Comparison of ENCODE assay signal across 8 mouse cellular contexts in the genomic region with DNA sequence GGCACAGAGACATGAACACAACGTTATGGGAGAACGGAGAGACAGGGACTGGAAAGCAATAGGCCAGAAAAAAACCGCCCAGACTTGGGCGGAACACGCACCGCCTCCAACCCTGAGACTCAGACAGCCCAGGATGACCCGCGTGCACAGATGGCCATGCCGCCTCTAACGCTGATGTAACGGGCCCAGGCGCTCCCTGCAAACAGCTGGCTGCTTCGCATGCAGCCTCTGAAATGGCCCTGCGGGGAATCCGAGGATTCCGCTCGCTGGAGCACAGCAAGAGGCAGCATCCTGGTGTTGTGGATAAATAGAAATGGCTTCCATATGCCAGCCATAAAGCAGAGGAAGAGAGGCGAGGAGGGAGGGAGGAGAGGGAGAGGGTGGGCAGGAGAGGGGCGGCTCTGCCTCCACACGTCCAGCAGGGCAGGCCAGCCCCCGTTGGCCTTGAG. TPM values are rescaled to one million over a fixed set of nuclear protein-coding genes. Genes with fewer than 3 reads are reported as not detected.
A peak's percentile ranks its signal among the peaks of the same experiment; 100 is the strongest.
DNase-seq lines count a peak whose midpoint lies in the region; ATAC-seq and TF ChIP-seq lines count a peak whose summit lies in the region.

No protein-coding gene starts in this region.

- no peaks in the 10 kb centered on the region for H3K9me3 ChIP-seq in embryonic facial prominence, embryonic 11.5 days (replicated peaks; ENCODE audit: control insufficient read depth, low read length)
- no peaks in the 10 kb centered on the region for H3K9me3 ChIP-seq in heart, embryonic 10.5 days

- no peak overlapping the region; the same call in 1 of the 2 replicates for H3K4me3 ChIP-seq in layer of hippocampus, adult 2 months
- no peak overlapping the region for H3K4me3 ChIP-seq in embryonic facial prominence, embryonic 11.5 days (ENCODE audit: low read depth, low read length)
- no peak overlapping the region; the same call in 1 of the 2 replicates for H3K4me3 ChIP-seq in heart, embryonic 10.5 days

- no peaks in the 10 kb centered on the region for H3K36me3 ChIP-seq in embryonic facial prominence, embryonic 11.5 days (replicated peaks; ENCODE audit: control insufficient read depth, insufficient read depth, low read depth, low read length)
- H3K36me3 ChIP-seq in heart, embryonic 10.5 days = no peaks in the 10 kb centered on the region

- H3K4me1 ChIP-seq in embryonic facial prominence, embryonic 11.5 days (ENCODE audit: control insufficient read depth, insufficient read depth, low read length) = peaks cover 30% of the 10 kb centered on the region
- peaks cover 92% of the 10 kb centered on the region for H3K4me1 ChIP-seq in heart, embryonic 10.5 days

- no peak for TF ChIP-seq CTCF in layer of hippocampus, adult 2 months (conservative IDR thresholded peaks at IDR 0.05)

- peak overlapping the region; percentile 37 for H3K9ac ChIP-seq in embryonic facial prominence, embryonic 11.5 days (replicated peaks; ENCODE audit: low read length)

- peak; percentile 46; the same call in 1 of the 2 replicates for ATAC-seq in embryonic facial prominence, embryonic 11.5 days (replicated peaks; ENCODE audit: insufficient number of reproducible peaks, low FRiP score, low TSS enrichment, low read depth)

- WGBS in embryonic facial prominence, embryonic 11.5 days = 8% methylated on average over 21 of the region's 21 CpGs
- 44% methylated on average over 21 of the region's 21 CpGs for WGBS in heart, embryonic 10.5 days

- no peaks in the 10 kb centered on the region; the same call in 1 of the 2 replicates for H3K27me3 ChIP-seq in embryonic facial prominence, embryonic 11.5 days (ENCODE audit: control insufficient read depth, insufficient read depth, low read length)
- H3K27me3 ChIP-seq in heart, embryonic 10.5 days (ENCODE audit: insufficient read depth, poor library complexity, severe bottlenecking) = 0 out of 2 replicates have a peak, but pooled peaks cover 6% of the 10 kb centered on the region

- DNase-seq in layer of hippocampus, adult 2 months (ENCODE audit: low spot score in 2 of 2) = peak in 1 of 2 experiments; percentile 29
- DNase-seq in layer of hippocampus, postnatal 14 days (ENCODE audit: low spot score in 2 of 2) = no peak
- peak; percentile 80 for DNase-seq in embryonic facial prominence, embryonic 11.5 days (ENCODE audit: low spot score)
- no peak for DNase-seq in heart, embryonic 10.5 days (ENCODE audit: low spot score)
- DNase-seq in kidney, adult 9 months = peak; percentile 62
- peak; percentile 62 for DNase-seq in lung, postnatal 14 days
- DNase-seq in right cerebral cortex, postnatal 14 days = peak; percentile 53
- DNase-seq in thymus, adult 18-20 months = no peak

- peak overlapping the region; percentile 21; the same call in 1 of the 2 replicates for H3K4me2 ChIP-seq in embryonic facial prominence, embryonic 11.5 days (ENCODE audit: low read depth, low read length)

- H3K27ac ChIP-seq in layer of hippocampus, adult 2 months = peak overlapping the region; percentile 85
- peak overlapping the region; percentile 82 for H3K27ac ChIP-seq in embryonic facial prominence, embryonic 11.5 days (replicated peaks; ENCODE audit: low read depth, low read length)
- peak overlapping the region; percentile 82 for H3K27ac ChIP-seq in heart, embryonic 10.5 days

RNA-seq across cellular contexts. Expression of gene Tpcn1, which starts 21.2 kb away (rescaled TPM):
- total RNA-seq in layer of hippocampus, adult 2 months (2021) = 10 to 100 TPM; 34.8 to 40.8 TPM
- total RNA-seq in layer of hippocampus, postnatal 14 days (2021) = 10 to 100 TPM; 44.1 to 45.2 TPM
- 9.6 and 11.2 TPM in 2 replicates for polyA plus RNA-seq in embryonic facial prominence, embryonic 11.5 days (2014; fragmentation: Nextera tagmentation; extraction: Ambion mirVana)
- polyA plus RNA-seq in heart, embryonic 10.5 days (2016; fragmentation: Nextera tagmentation; extraction: Ambion mirVana) = 13.0 and 21.7 TPM in 2 replicates

RNA-seq across cellular contexts. Expression of gene Iqcd, which starts 21.5 kb away (rescaled TPM):
- 1 to 10 TPM in 1 of 2 experiments, under 1 TPM in 1; 1.00 to 1.2 TPM for total RNA-seq in layer of hippocampus, adult 2 months (2021)
- 1 to 10 TPM in 1 of 2 experiments, under 1 TPM in 1; 0.52 to 2.4 TPM for total RNA-seq in layer of hippocampus, postnatal 14 days (2021)
- 0.31 and 0.55 TPM in 2 replicates for polyA plus RNA-seq in embryonic facial prominence, embryonic 11.5 days (2014; fragmentation: Nextera tagmentation; extraction: Ambion mirVana)
- 0.15 and 0.24 TPM in 2 replicates for polyA plus RNA-seq in heart, embryonic 10.5 days (2016; fragmentation: Nextera tagmentation; extraction: Ambion mirVana)

RNA-seq across cellular contexts. Expression of gene Rita1, which starts 45.1 kb away (rescaled TPM):
- total RNA-seq in layer of hippocampus, adult 2 months (2021) = 10 to 100 TPM; 23.7 to 28.0 TPM
- total RNA-seq in layer of hippocampus, postnatal 14 days (2021) = 10 to 100 TPM; 24.8 to 26.8 TPM
- polyA plus RNA-seq in embryonic facial prominence, embryonic 11.5 days (2014; fragmentation: Nextera tagmentation; extraction: Ambion mirVana) = 8.3 and 8.8 TPM in 2 replicates
- polyA plus RNA-seq in heart, embryonic 10.5 days (2016; fragmentation: Nextera tagmentation; extraction: Ambion mirVana) = 11.0 and 11.2 TPM in 2 replicates

RNA-seq across cellular contexts. Expression of gene Ddx54, which starts 45.3 kb away (rescaled TPM):
- 10 to 100 TPM; 36.8 to 37.2 TPM for total RNA-seq in layer of hippocampus, adult 2 months (2021)
- 10 to 100 TPM; 41.7 to 44.4 TPM for total RNA-seq in layer of hippocampus, postnatal 14 days (2021)
- polyA plus RNA-seq in embryonic facial prominence, embryonic 11.5 days (2014; fragmentation: Nextera tagmentation; extraction: Ambion mirVana) = 28.9 and 29.7 TPM in 2 replicates
- polyA plus RNA-seq in heart, embryonic 10.5 days (2016; fragmentation: Nextera tagmentation; extraction: Ambion mirVana) = 47.1 and 49.4 TPM in 2 replicates

RNA-seq across cellular contexts. Expression of gene Slc8b1, which starts 56.3 kb away (rescaled TPM):
- 10 to 100 TPM in 1 of 2 experiments, 1 to 10 TPM in 1; 8.7 to 12.1 TPM for total RNA-seq in layer of hippocampus, adult 2 months (2021)
- 1 to 10 TPM; 7.9 to 8.4 TPM for total RNA-seq in layer of hippocampus, postnatal 14 days (2021)
- 1.3 and 1.8 TPM in 2 replicates for polyA plus RNA-seq in embryonic facial prominence, embryonic 11.5 days (2014; fragmentation: Nextera tagmentation; extraction: Ambion mirVana)
- polyA plus RNA-seq in heart, embryonic 10.5 days (2016; fragmentation: Nextera tagmentation; extraction: Ambion mirVana) = 4.2 and 5.9 TPM in 2 replicates

Comparison
In these comparisons a context has a peak if more than half of its experiments do, and no peak if none do; other contexts are left out.
1. DNase-seq: peak in embryonic facial prominence, embryonic 11.5 days (single experiment), kidney, adult 9 months (single experiment), lung, postnatal 14 days (single experiment) and right cerebral cortex, postnatal 14 days (single experiment); none in layer of hippocampus, postnatal 14 days (0 of 2), heart, embryonic 10.5 days (single experiment) and thymus, adult 18-20 months (0 of 2).
2. Peak in every context shown above with its lines, with median percentiles within 50 percentile points of each other: H3K27ac ChIP-seq.